ENCODE assay signal across 14 mouse cellular contexts in the genomic region with DNA sequence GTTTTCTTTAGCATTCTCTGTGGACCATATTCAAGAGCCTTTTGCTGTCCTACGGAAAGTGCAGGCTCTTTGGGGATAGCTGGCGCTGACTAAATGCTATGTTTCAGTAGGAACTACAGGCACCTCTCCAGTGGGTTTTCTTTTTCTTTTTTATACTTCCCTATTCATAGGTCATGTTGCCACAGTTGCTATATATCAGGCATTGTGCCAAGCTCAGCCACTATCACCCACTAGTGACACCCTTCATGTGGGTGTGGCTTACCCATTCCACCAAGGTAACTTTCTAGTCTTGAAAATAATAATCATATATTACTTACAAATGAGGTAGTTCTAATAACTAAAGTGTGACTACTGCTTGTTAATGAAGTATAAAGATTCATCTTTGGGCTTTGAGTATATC. TPM values are rescaled to one million over a fixed set of nuclear protein-coding genes. Genes with fewer than 3 reads are reported as not detected.
DNase-seq lines count a peak whose midpoint lies in the region; ATAC-seq and TF ChIP-seq lines count a peak whose summit lies in the region.
"Had no signal": no experiment of that assay in that cellular context is flagged by ENCODE, and none has a peak within 500 bp of the region (broad histone marks: within the 10 kb centered on the region; RNA-seq: fewer than 3 reads in every experiment).

No protein-coding gene starts in this region.

- H3K4me2 ChIP-seq in hindbrain, embryonic 13.5 days = no peak overlapping the region
- no peak overlapping the region for H3K4me2 ChIP-seq in hindbrain, postnatal 0 days (ENCODE audit: low read depth, low read length)
- H3K4me2 ChIP-seq: hindbrain, embryonic 14.5 days had no signal

- H3K4me1 ChIP-seq in hindbrain, embryonic 13.5 days (replicated peaks) = peaks cover 20% of the 10 kb centered on the region
- peaks cover 11% of the 10 kb centered on the region for H3K4me1 ChIP-seq in hindbrain, postnatal 0 days (ENCODE audit: insufficient read depth, low read length)

- H3K36me3 ChIP-seq in hindbrain, embryonic 13.5 days = peaks cover 38% of the 10 kb centered on the region
- H3K36me3 ChIP-seq in hindbrain, postnatal 0 days (ENCODE audit: insufficient read depth, low read length) = 0 out of 2 replicates have a peak, but pooled peaks cover 4% of the 10 kb centered on the region

- H3K27me3 ChIP-seq in hindbrain, embryonic 13.5 days = no peaks in the 10 kb centered on the region
- H3K27me3 ChIP-seq in hindbrain, postnatal 0 days (ENCODE audit: insufficient read depth, low read length) = no peaks in the 10 kb centered on the region

- H3K27ac ChIP-seq in hindbrain, embryonic 13.5 days = peak overlapping the region; percentile 30; the same call in 1 of the 2 replicates
- H3K27ac ChIP-seq in hindbrain, postnatal 0 days = no peak overlapping the region
- H3K27ac ChIP-seq: hindbrain, embryonic 14.5 days; midbrain, embryonic 10.5 days had no signal

- no peak for DNase-seq in hindbrain, postnatal 0 days (ENCODE audit: low spot score)
- peak; percentile 65 for DNase-seq in liver
- no peak for DNase-seq in layer of hippocampus, adult 11-12 months (ENCODE audit: low spot score)
- DNase-seq in frontal cortex, postnatal 14 days (ENCODE audit: low spot score in 2 of 2) = no peak
- no peak for DNase-seq in right cerebral cortex, postnatal 25 days
- DNase-seq: cerebellum, adult 9-10 months; gastrocnemius, postnatal 36 days; lung, adult 2 months; thymus, postnatal 4 days had no signal

- TF ChIP-seq CTCF in hindbrain, postnatal 0 days (IDR thresholded peaks at IDR 0.05; ENCODE audit: low read depth) = no peak

- ATAC-seq in hindbrain, embryonic 13.5 days (ENCODE audit: low FRiP score) = no peak
- no peak for ATAC-seq in hindbrain, postnatal 0 days
- ATAC-seq in common myeloid progenitor, adult 5-6 weeks (replicated peaks; ENCODE audit: low read depth, poor library complexity, severe bottlenecking) = peak; percentile 41
- peak; percentile 1; the same call in 1 of the 2 replicates for ATAC-seq in megakaryocyte-erythroid progenitor cell, adult 5-6 weeks (replicated peaks; ENCODE audit: low FRiP score, low TSS enrichment, poor library complexity, severe bottlenecking)

- no peaks in the 10 kb centered on the region for H3K9me3 ChIP-seq in hindbrain, embryonic 13.5 days
- H3K9me3 ChIP-seq in hindbrain, postnatal 0 days (ENCODE audit: low read length) = no peaks in the 10 kb centered on the region
- H3K9me3 ChIP-seq: midbrain, embryonic 10.5 days had no signal

- H3K4me3 ChIP-seq in hindbrain, embryonic 13.5 days = no peak overlapping the region
- no peak overlapping the region for H3K4me3 ChIP-seq in hindbrain, postnatal 0 days (ENCODE audit: low read length)
- H3K4me3 ChIP-seq: midbrain, embryonic 10.5 days had no signal

- H3K9ac ChIP-seq in hindbrain, embryonic 13.5 days = no peak overlapping the region
- H3K9ac ChIP-seq in hindbrain, postnatal 0 days (replicated peaks; ENCODE audit: low read length) = no peak overlapping the region
- H3K9ac ChIP-seq: hindbrain, embryonic 14.5 days had no signal

- 83% methylated on average over 2 of the region's 2 CpGs for WGBS in hindbrain, embryonic 13.5 days
- 69% methylated on average over 2 of the region's 2 CpGs for whole genome bisulfite sequencing in hindbrain, postnatal 0 days

RNA-seq across cellular contexts. Expression of gene Mboat2, which starts 59.5 kb away (rescaled TPM):
- 78.1 and 82.0 TPM in 2 replicates for polyA plus RNA-seq in hindbrain, embryonic 13.5 days (2015; fragmentation: Nextera tagmentation; extraction: Ambion mirVana)
- total RNA-seq in hindbrain, postnatal 0 days (2014; rRNA removed) = 60.2 and 67.7 TPM in 2 replicates
- 73.0 and 77.0 TPM in 2 replicates for polyA plus RNA-seq in hindbrain, postnatal 0 days (2015; fragmentation: Nextera tagmentation; extraction: Ambion mirVana)
- total RNA-seq in common myeloid progenitor, adult 5-6 weeks (2017) = 8.0 and 9.0 TPM in 2 replicates
- total RNA-seq in megakaryocyte-erythroid progenitor cell, adult 5-6 weeks (2014; fragmentation: Nextera tagmentation) = 16.7 and 19.5 TPM in 2 replicates
- 21.3 and 38.1 TPM in 2 replicates for total RNA-seq in megakaryocyte-erythroid progenitor cell, adult 5-6 weeks (2017)

Comparison
In these comparisons a context has a peak if more than half of its experiments do, and no peak if none do; other contexts are left out.
1. ATAC-seq: peak in common myeloid progenitor, adult 5-6 weeks (single experiment) and megakaryocyte-erythroid progenitor cell, adult 5-6 weeks (single experiment); none in hindbrain, embryonic 13.5 days (single experiment) and hindbrain, postnatal 0 days (single experiment).